Mouse (Mus musculus): ENCODE measurements around the gene Pogz.
"Not testable (repeated sequence)": the region's sequence is repeated elsewhere in the genome, so short reads cannot be mapped to it uniquely, and the experiment has no call there.

The Pogz gene

DNA sequence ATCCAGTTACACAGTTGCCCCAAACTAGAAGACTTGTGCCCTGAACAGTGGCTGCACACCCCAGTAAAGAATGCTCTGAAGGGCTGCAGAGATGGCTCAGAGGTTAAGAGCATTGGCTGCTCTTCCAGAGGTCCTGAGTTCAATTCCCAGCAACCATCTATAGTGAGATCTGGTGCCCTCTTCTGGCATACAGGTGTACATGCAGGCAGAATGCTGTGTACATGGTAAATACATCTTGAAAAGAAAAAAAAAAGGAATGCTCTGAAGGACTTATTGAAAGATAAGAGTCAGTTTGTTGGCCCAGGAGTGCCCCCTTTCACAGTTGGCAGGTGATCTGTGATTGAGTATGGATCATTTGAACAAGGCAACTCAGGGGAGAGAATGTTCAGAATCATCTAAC lies 4.0 kb upstream of the Pogz start:
- no peak for DNase-seq

GRCm38 (mm10) chr3:94835396-94835795 lies 2.0 kb upstream of the Pogz start:
- DNase-seq: no peak

DNA sequence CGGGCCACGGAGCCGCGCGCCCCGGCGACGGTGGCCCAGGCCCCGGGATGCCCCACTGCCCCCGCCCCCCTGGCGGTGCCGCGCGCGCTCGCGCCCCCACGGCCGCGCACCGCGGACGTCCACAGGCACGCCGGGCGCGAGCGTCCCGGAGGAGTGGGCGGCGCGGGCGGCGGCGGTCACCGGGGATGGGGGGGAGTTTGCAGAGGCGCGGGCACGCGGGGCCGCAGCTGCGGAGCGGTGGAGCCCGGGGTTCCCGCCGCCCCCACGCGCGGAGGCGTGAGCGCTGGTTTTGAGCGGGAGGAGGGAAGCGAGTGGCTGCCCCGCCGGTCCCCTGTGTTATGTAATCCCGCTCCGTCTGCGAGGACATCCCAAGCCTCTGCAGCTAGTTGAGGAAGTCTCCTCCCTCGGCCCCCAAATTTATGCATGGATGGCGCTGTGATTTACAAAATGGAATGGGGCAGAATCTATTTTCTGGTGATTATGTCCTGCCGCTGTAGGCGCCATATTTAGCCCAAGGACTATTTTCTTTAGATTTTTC lies 661 bp downstream of the Pogz start:
- peak; percentile 87 for DNase-seq

DNA sequence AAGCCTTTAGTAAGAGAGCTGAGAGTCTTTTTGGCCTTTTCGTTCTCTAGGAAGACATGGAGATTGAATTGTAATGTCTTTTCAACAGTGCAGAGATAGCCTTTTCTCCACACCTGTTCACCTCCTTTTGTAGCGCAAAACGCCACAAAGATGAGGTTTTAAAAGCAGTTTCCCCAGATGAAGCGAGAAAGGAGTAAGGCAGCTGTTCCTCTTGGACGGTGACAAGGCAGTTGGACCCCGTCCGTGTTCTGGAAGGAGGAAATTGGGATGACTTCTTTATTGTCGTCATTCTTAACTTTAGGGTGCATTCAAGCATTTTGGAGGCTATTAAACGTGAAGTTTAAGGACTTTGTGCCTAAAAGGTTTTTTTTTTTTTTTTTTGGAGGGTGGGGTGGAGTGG lies 1.3 kb downstream of the Pogz start:
- DNase-seq: peak; percentile 49

DNA sequence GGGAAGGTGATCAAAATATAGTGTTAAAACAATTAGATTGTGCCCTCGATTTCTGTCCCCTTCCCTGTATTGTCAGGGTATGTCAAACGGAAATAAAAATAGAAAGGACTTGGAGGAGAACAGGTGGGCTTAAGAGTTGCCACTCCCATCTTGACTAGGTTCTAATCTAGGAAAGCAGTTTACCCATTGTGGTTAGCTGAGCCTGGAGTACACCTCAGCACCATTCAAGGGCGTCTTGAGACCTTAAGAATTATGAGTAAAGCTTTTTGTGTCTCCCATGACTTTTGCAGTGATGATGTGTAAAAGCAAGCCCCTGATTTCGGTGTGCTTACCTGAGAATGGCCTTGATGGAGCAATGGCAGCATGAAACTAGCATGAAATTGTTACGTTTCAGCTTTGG lies 1.7 kb downstream of the Pogz start:
- no peak for DNase-seq

DNA sequence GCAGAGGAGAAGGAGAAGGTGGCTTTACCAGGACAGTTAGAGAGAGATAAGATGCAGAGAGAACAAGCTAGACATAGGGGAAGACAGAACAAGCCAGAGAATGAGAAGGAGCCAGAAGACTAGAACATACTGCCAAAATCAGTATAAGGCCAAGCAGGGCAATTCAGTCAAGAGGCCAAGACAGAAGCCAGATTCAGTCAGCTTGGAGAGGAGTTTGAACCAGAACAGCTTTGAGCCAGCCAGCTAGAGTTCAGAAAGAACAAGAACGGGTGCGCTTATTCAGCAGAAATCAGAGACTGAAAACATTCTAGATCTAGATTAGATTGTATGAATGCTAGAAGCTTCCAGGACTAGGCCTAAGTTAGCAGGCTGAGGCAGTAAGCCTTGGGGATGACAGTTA lies 10.0 kb downstream of the Pogz start:
- no peak for DNase-seq

- peak; percentile 62 for DNase-seq
Measured at GRCm38 (mm10) chr3:94849338-94849737, 12.0 kb downstream of the Pogz start.

GRCm38 (mm10) chr3:94851731-94852130 lies 14.4 kb downstream of the Pogz start:
- DNase-seq: no peak

DNA sequence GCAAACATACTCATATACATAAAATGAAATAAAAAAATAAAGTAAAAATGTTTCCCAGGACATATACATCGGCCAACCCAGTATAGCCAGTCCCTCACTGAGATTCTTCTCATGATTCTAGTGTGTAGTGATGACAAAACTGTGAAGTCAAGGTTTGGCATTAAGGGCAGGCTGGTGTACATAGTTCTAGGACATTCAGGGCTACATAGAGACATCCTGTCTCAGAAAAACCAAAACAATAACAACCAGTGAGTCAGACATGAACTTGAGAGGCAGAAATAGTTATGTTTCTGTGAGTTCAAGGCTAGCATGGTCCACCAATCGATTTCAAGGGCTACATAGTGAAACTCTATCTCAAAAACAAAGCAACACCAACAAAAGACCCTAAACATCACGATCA lies 14.8 kb downstream of the Pogz start:
- no peak for DNase-seq

GRCm38 (mm10) chr3:94859471-94859870 lies 22.1 kb downstream of the Pogz start:
- no peak for DNase-seq

GRCm38 (mm10) chr3:94869011-94869410 lies 31.6 kb downstream of the Pogz start:
- no peak for DNase-seq

DNA sequence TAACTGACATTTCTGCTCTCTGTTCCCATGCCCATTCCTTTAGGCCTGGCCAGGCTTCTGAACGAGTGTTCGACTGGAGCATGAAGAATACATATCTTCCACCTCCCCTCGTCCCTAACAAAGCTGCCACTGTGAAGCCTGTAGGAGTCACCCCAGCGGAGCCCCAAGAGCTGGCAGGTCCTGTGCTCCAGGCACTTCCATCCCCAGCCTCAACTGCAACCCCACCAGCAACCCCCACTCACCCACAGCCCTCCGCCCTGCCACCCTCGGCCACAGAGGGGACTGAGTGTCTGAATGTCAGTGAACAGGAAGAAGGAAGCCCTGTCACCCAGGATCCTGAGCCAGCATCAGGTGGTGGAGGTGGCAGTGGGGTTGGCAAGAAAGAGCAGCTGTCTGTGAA lies 41.3 kb downstream of the Pogz start:
- no peak for DNase-seq

DNA sequence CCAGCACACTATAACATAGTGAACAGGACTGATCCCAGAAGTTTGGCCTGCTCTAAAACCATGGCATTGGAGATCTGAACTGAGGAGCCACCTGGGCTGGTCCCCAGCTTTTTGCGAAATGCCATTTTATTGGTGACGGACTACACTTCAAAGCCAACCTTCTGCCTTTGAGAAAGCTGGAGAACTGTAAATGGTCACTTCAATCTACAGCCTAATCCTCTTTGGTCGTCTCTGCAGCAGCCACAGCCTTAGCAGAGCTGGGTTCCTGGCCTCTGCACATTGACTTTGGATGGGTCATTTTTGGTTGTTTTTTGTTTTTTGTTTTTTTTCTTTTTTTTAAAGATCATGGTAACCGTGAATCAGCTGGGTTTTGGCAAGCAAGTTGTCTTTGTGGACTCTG lies 44.5 kb downstream of the Pogz start:
- DNase-seq: no peak

- no peak for DNase-seq
Measured at GRCm38 (mm10) chr3:94882579-94882978, 45.2 kb downstream of the Pogz start.

- DNase-seq: peak; percentile 80
Measured at GRCm38 (mm10) chr3:94886316-94887224, 49.2 kb downstream of the Pogz start, which contains the start of gene Psmb4. TSS of gene Psmb4 (minus strand) at chr3:94886961.

DNA sequence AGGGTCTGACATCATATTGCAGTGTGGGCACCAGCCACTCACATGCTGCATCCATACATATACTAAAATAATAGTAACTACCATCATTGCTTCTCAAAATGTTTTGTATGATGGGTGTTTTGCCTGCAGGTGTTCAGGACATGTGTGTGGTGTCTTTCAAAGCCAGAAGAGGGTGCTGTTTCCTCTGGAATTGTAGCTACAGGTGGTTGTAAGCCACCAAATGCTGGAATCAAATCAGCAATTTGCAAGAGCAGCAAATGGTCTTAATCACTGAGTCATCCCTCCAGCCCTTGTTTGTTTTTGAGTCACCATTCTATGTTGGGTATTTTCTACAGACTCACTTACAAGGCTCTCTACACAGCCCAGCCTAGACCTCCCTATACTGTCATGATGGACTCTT lies 51.2 kb downstream of the Pogz start:
- no peak for DNase-seq

DNA sequence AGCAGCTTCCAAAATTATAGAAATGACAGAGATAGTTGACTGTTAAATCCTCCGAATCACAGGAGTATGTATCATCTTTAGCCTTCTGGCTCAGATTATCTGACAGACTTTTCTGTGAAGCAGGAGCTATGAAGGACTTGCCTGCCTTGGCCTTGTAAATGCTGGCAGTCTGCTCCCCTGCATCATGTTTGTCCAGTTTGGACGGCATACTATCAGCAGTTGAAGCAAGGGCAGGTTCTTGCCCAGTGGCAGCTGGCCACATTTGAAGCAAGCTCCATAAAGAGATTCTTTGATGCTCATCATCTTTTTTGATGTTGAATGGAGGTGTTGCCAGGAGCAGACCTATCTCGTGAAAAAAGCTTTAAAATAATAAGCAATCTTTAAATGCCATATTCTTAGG lies 56.7 kb downstream of the Pogz start:
- no peak for DNase-seq

GRCm38 (mm10) chr3:94902747-94903146 lies 65.4 kb downstream of the Pogz start:
- DNase-seq: peak; percentile 56

- DNase-seq: not testable (repeated sequence)
Measured at GRCm38 (mm10) chr3:94904759-94905158, 67.4 kb downstream of the Pogz start.

DNA sequence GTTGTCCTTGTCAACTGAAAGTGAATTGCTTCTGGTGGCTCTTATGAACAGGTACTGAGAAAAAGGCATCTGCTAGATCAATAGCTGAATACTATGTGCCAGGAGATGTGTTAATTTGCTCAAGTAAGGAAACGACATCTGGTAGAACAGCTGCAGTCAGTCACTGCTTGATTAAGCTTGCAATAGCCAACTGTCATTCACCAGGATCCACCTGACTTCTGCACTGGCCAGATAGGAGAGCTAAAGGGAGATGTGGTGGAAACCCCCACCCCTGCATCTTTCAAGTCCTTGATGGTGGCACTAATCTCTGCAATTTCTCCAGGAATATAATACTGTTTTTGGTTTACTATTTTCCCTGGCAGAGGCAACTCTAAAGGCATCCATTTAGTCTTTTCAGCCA lies 69.1 kb downstream of the Pogz start:
- no peak for DNase-seq

- DNase-seq: no peak
Measured at GRCm38 (mm10) chr3:94911050-94911693, 73.8 kb downstream of the Pogz start.

- no peak for DNase-seq
Measured at GRCm38 (mm10) chr3:94913801-94914200, 76.4 kb downstream of the Pogz start.

- no peak for DNase-seq
Measured at GRCm38 (mm10) chr3:94915903-94916741, 78.8 kb downstream of the Pogz start.
